Mouse (Mus musculus) MEL (cell line): ENCODE measurements around the gene Prc1.

Source experiments
- CTCF ChIP-seq, 3 experiments: IDR thresholded peaks in 2 of 3; conservative IDR thresholded peaks in 1 of 3; 2 replicates each; pipeline ENCODE4 v1.5.1; 2011 to 2012; ENCODE audit warnings: low read length in 3 of 3, low read depth in 2 of 3, mild to moderate bottlenecking in 2 of 3, improper control_type of control experiment in 1 of 3, inconsistent platforms in 1 of 3, mixed read lengths in 1 of 3, moderate library complexity in 1 of 3; ENCODE audit not compliant: control insufficient read depth in 1 of 3, insufficient read depth in 1 of 3, poor library complexity in 1 of 3, severe bottlenecking in 1 of 3
- ELF1 ChIP-seq: IDR thresholded peaks from 2 replicates; pipeline ENCODE4 v1.6.1; 2014; ENCODE audit warnings: low read depth, mild to moderate bottlenecking, inconsistent platforms, low read length, improper control_type of control experiment, moderate library complexity
- GABPA ChIP-seq: IDR thresholded peaks from 2 replicates; pipeline ENCODE4 v1.6.1; 2012; ENCODE audit warnings: low read depth, mild to moderate bottlenecking, inconsistent platforms, low read length, improper control_type of control experiment, moderate library complexity
- GATA1 ChIP-seq: IDR thresholded peaks from 2 replicates; pipeline ENCODE4 v1.6.1; 2011; ENCODE audit warnings: low read depth, low read length, improper control_type of control experiment
- JUND ChIP-seq: IDR thresholded peaks from 2 replicates; pipeline ENCODE4 v1.6.1; 2011; ENCODE audit warnings: low read depth, mild to moderate bottlenecking, improper control_type of control experiment, low read length
- MAX ChIP-seq: IDR thresholded peaks from 2 replicates; pipeline ENCODE4 v1.6.1; 2011; ENCODE audit warnings: low read length, improper control_type of control experiment
- MEF2A ChIP-seq: IDR thresholded peaks from 2 replicates; pipeline ENCODE4 v1.6.1; 2014; ENCODE audit warnings: low read depth, mild to moderate bottlenecking, inconsistent platforms, low read length, improper control_type of control experiment; ENCODE audit not compliant: poor library complexity, insufficient replicate concordance, severe bottlenecking; ENCODE audit errors: extremely low read depth
- POLR2A ChIP-seq, 2 experiments: IDR thresholded peaks; 2 replicates each; pipeline ENCODE4 v1.6.1; 2011 to 2012; ENCODE audit warnings: low read length in 2 of 2, mild to moderate bottlenecking in 2 of 2, control low read depth in 1 of 2, improper control_type of control experiment in 1 of 2, low read depth in 1 of 2, moderate library complexity in 1 of 2; ENCODE audit not compliant: control insufficient read depth in 1 of 2, insufficient read depth in 1 of 2, poor library complexity in 1 of 2
- POLR2AphosphoS2 ChIP-seq: IDR thresholded peaks from 2 replicates; pipeline ENCODE4 v1.6.1; 2011; ENCODE audit warnings: low read length, improper control_type of control experiment
- RAD21 ChIP-seq: IDR thresholded peaks from 2 replicates; pipeline ENCODE4 v1.6.1; 2011; ENCODE audit warnings: mild to moderate bottlenecking, low read depth, low read length, improper control_type of control experiment
- TAL1 ChIP-seq: IDR thresholded peaks from 2 replicates; pipeline ENCODE4 v1.6.1; 2012; ENCODE audit warnings: mild to moderate bottlenecking, inconsistent platforms, low read length, moderate library complexity, mixed read lengths
- USF1 ChIP-seq: IDR thresholded peaks from 2 replicates; pipeline ENCODE4 v1.6.1; 2014; ENCODE audit warnings: low read depth, mild to moderate bottlenecking, inconsistent platforms, low read length, improper control_type of control experiment, moderate library complexity

DNA sequence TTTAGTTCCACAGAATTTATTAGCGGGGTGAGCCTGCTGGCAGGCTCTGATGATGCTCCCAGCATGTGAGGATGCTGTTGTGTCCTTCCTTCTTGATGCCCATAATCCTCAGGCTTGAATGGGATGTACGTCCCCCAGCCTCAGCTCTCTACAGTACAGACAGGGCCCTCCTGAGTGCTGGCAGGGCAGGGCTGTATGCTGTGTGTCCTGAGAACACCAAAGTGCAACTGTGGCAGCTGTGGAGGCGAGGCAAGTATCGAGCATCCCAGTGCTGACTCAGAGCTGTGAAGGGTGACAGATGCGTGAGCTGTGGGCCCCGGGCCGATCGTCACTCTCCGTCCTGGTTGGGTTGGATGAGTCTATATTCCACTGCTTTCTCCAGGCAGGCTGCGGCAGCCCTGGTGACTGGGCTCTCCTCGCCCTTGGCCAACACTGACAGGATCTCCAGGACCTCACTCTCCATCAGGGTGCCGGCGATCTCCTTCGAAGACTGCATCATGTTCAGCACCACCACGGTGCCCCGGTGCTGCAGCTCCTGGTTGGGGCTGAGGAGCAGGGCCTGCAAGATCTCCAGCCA lies 31.1 kb downstream of the Prc1 start:
- no peak for TF ChIP-seq GABPA
- TF ChIP-seq POLR2A (IDR thresholded peaks at IDR 0.05; ENCODE audit: control insufficient read depth in 1 of 2, insufficient read depth in 1 of 2, low read depth in 1 of 2, low read length in 2 of 2, poor library complexity in 1 of 2), result no peak
- TF ChIP-seq RAD21, result no peak
- no peak for TF ChIP-seq POLR2AphosphoS2
- no peak for TF ChIP-seq MAX
- no peak for TF ChIP-seq USF1
- no peak for TF ChIP-seq JUND
- TF ChIP-seq CTCF (IDR thresholded peaks at IDR 0.05 in 2 of 3, conservative IDR thresholded peaks at IDR 0.05 in 1 of 3; ENCODE audit: control insufficient read depth in 1 of 3, insufficient read depth in 1 of 3, low read depth in 2 of 3, low read length in 3 of 3, poor library complexity in 1 of 3, severe bottlenecking in 1 of 3), result no peak
- TF ChIP-seq MEF2A, result no peak
- no peak for TF ChIP-seq GATA1
- TF ChIP-seq TAL1, result no peak
- no peak for TF ChIP-seq ELF1
